Mouse (Mus musculus) mesoderm, embryonic 11.5 days (tissue): ENCODE results near the gene Gm266.

ENCODE experiments used
- DNase-seq: peaks from one replicate; pipeline ENCODE4 v3.0.0-alpha.2; 2012; ENCODE audit warnings: low read depth, low spot score

The Gm266 gene

DNA sequence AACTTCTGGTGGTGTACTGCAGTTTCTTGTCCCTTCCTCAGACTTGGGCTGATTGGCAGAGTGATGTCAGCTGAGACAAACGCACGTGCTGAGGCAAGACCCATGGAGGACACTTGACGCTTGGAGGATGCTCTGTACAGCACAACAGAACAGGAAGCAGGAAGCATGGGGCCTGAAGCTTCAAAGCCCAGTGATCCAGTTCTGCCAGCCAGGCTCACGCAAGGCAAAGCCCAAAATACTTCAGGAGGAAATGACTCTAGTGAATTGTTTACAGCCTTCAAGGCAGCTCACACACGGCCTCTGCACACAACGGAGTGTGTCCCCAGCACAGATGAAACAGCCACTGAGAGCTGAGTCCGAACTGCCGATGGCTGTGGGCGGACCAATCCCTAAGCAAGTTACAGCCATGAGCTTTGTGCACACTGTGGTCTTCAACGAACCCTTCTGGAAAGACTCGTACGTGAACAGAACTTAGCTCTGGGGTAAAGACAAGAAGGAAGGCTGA lies 17.5 kb upstream of the Gm266 start:
- no peak for DNase-seq

DNA sequence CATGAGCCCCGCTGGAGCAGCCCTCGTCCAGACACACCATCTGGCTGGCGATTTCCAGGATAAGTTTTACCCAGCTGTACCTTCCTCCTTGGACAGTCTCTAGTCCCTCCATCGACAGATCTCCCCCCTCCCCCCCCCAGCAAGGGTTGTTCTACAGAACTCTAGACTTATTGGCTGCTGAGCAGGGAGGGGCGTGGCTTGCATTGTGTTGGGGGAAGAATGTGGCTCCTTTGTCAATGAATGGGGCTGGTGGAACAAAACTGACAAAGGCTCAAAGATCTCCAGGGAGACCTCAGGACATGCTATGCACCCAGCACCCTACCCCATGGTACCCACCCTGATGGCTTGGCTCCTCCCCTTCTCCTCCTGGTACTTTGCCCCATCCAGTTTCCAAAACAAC lies 15.1 kb upstream of the Gm266 start:
- DNase-seq, result peak; percentile 26

DNA sequence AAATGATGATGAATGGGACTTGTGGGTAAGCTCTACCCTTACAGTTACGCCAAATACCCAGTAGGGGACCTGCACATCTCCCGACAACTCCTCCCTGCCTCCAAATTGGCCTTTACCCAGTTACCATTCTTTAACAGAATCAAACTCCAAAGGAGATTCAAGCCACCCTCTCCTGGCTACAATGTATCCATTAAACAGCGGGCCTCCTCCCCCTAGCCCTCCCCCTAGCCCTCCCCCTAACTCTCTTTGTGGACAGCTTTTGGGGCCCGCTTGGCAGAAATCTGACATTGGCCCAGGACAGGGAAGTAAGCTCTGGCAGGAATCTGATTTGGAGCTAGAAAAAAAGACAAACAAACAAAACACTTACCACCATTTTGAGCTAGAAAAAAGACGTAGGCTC lies 14.0 kb upstream of the Gm266 start:
- no peak for DNase-seq

DNA sequence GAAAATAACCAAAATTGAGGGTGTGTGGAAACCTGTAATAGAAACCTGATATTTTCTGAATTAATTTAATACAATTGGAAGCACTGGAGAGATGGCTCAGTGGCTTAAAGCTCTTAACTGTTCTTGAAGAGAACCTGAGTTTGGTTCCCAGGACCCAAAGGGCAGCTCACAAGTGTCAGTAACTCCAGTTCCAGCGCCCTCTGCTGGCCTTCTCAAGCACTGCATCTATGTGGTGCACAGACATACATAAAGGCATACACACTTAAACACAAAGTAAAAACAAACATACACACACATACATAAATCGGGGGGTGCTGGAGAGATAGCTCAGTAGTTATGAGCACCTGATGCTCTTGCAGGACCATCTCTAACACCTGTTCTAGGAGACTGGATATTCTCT lies 11.5 kb upstream of the Gm266 start:
- DNase-seq, result no peak

DNA sequence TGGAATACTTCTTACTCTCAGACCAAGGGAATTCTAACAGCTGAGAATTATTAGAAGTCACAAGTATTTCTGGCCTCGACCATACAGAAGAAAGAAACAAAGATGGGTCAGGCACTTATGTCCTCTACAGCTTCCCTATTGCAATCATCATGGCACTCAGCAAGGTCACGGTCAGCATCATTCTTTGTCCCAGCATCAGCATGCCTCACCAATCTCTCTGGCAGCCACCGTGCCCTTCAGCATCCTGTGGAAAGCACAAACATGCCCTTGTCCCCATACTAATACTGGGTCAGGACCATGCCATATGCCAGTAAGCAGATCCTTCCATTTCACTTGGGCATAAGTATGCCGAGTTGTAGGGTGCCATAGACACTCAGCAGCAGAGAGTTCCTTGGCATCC lies 9.3 kb upstream of the Gm266 start:
- no peak for DNase-seq

DNA sequence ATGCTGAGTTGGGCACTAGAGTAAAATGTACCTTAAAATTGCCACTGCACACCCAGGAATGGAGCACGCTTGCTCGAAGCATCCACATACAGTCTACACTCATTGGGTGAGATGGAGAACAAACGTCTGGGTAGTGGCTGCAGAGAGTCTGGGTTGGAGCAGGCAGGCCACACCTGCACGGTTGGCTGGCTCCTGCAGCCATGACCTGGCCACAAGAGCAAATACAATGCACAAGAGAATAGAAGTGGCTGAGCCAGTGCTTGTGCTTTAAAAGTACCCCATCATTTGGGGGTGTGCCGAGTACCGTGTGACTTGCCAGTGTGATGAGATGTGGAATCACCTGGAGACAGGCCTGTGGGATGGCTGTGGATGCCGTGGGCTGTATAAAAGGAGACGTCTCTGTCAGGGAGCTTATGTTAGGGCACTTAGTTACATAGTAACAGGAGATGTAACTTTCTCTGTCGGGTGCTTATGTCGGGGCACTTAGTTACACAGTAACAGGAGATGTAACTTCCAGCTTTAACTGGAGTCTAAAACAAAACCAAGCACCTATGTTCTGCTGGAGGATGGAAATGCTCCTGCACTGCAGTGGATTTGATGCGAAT lies 3.7 kb upstream of the Gm266 start:
- no peak for DNase-seq

DNA sequence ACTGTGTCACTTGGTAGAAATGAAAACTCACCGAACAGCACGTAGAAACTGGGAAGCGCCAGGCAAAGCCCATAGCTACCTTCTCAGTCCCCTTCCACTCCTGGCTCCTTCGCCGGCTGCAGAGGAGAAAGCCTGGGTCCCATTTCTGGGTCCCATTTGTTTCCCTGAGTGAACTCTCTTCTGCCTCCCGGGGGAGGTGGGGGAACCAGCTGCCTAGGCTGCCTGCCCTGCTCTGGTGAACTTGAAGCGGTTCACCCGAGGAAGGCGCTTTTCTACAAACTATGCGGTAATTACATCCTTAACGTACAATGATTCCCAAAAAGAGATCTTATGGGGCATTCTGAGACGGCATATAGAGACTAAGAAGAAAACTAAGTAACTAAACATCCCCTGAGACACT lies 832 bp upstream of the Gm266 start:
- DNase-seq, result no peak

DNA sequence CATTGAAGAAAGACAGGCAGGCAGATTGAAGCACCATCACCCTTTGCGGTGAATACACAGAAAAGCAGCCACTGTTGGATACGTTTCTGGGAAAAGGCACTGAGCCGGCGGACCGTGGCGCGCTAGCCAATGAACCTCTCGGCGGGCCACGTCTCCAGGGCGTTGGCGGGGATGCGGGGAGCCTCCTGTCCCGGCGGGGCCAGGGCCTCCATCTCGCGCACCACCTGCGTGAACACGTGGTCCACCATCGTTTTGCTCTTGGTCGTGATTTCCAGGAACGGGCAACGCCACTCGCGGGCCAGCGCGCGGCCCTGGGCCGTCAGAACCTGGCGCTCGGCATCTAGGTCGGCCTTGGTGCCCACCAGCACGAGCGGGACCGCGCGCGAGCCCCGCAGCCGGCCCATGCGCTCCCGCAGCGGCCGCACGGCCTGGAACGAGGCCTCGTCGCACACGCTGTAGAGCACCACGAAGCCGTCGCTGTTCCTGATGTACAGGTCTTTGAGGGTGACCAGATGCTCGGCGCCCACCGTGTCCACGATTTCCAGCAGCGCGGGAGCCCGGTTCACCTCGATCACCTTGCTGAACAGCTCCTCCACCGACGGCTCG lies 474 bp downstream of the Gm266 start:
- no peak for DNase-seq

DNA sequence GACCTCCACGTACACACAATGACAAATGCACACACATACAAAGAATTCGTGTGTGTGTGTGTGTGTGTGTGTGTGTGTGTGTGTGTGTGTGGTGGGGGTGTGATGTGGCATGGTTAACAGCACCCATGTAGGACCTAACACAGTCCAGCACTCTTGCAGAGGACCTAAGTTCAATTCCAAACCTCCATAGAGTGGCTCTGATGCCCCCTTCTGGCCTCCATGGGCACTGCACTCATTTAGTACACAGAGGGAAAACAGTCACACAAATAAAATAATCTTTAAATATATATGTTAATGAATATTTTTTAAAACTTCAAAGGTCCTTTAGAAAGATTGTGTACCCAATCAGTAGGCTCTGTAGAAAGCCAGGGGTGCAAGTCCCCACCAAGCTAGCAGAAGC lies 5.7 kb downstream of the Gm266 start:
- DNase-seq, result no peak

DNA sequence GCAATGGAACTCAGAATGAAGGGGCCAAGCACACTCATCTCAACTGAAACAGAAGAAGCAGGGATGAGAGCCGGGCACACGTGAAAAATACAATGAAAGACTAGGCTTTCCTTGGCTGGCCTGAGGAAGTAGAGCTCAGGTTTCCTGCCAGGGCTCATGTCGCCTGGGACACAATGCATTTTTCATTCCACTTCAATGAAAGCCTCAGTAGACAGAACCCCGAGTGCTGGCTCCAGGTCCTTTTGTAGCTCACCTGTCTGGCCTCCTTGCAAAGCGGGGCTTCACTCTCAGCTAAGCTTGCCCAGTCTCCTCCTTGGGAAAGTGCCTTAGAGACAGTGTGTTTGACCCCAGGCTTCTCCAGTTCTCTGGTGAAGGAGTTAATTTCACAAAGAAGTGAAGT lies 6.7 kb downstream of the Gm266 start:
- no peak for DNase-seq

DNA sequence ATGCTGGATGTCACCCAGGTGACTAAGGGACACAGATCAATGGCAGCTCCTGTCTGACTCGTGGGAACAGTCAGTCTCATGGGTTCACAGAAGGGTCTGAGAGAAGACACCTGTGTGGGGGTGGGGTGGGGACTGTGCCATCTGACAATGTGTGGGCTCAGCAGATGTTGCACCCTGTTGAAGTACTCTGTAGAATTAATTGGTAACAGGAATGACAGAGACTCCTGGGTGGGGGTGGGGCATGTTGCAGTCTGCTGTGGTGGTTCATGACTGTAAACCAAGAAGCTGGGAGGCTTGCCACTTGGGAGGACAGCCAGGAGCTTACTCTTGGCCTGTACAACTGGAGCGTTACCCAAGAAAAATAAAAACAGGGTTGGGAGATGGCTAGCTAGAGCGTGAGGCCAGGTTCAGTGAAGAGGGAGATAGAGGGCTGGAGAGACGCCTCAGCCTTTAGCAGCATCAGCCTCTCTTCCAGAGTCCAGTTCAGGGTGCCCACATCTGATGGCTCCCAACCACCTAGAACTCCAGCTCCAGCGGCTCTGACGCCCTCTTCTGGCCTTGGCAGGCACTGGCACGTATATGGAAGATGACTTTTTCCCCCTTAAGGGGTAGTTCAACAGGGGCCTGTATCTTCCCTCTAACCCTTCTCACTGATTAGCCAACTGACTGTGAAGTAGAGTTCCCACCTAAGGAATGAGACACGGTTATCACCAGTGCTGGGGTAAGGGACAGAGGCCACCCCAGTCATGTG lies 10.6 kb downstream of the Gm266 start:
- no peak for DNase-seq

DNA sequence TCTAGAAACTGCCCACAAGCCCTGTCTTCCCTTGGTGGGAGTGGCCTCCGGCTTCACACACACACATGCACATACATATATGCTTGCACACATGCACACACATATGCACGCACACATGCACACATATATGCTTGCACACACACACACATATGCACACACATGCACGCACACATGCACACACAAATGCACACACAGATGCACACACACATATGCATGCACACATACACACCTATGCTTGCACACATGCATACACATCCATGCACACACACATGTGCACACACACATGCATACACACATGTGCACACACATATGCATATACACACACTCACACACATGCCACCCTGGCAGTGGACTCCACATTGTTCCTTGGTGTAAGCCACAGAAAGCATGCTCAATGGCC lies 11.2 kb downstream of the Gm266 start:
- DNase-seq, result no peak

DNA sequence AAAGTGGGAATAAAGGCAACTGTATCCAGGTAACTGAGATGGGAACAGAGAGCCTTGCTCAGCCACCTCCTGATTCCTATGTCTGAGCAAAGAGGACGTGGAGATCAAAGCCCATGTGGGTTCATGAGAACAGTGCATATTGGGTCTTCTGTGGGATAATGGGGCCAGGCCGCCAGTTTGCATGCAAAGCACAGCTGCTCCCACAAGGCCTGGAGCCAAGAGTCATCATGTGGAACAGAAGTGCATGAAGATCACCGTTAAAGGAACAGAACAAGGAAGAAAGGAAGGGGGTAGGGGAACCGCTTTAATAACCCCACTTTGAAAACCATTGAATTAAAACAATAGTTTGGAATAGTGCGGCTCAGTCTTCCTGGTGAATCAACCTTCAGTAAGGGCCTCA lies 12.7 kb downstream of the Gm266 start:
- DNase-seq, result no peak

DNA sequence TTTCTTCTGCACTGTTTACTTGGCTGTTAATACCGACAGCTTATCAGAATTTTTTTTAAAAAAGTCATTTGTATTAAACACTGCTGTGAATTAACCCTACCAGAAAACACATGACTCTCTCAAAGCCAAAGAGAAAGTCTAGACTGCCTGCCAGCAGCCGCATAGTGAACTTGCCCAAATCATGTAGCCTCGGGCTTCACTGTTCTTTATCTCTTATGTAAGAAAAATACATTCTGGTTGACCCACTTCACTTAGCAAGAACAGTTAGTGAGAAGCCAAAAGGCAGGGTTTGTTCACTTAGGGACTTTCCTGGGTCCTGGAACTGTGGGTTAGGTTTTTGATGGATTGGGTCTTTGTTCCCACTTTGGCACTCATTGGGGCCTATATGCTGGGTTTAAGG lies 13.9 kb downstream of the Gm266 start:
- DNase-seq, result no peak

DNA sequence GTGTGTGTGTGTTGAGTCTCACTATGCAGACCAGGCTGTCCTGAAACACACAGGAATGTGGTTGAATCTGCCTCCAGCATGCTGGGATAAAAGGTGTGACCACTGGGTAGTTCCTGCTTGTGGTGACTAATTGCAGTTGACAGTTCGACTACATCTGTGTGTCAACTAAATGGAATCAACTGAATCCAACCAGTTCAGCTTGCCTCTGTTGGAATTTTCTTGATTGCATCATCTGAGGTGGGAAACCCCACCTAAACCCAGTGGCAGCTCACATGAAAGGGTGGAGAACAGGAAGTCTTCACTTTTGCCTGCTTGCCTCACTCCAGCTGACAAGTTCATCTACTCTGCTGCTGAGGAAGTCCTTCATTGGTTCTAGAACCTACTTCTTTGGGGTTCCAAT lies 14.5 kb downstream of the Gm266 start:
- no peak for DNase-seq

DNA sequence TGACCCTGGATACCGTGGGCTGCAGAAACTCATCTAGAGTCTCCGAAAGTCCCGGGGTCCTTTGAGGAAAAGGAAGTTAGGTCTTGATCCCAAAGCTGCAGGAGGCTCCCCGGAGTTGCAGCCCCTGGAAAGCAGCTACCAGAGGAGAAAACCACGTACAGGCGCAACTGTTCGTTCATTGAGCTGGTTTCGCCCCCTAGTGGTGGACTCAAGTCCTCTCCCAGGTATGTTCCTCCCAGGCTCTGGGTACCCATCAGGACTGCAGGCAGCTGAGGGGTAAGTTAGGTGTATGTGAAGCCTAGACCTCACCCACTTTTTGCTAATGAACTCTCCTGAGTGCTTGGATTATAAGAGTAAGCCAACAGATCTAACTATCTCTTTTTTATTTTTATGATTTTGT lies 16.1 kb downstream of the Gm266 start:
- peak; percentile 85 for DNase-seq

DNA sequence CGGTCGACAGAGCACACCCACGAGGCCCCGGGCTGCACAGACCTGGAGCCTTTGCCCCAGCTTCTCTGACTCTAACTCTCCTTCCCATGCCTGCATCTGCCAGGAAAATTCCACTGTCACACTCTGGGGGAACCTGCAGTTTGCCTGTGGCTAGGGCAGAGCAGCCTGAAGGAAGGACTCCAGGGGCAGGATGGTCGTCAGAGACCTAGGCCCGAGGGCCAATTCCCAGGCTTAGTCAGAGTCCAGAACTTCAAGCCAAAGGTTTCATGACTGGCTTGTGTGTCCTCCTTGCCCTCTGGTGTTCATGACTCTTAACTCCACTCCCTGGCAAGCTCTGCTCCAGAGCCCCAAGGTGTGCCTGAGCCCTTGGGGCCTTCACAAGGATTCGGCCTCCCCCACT lies 17.4 kb downstream of the Gm266 start:
- no peak for DNase-seq

DNA sequence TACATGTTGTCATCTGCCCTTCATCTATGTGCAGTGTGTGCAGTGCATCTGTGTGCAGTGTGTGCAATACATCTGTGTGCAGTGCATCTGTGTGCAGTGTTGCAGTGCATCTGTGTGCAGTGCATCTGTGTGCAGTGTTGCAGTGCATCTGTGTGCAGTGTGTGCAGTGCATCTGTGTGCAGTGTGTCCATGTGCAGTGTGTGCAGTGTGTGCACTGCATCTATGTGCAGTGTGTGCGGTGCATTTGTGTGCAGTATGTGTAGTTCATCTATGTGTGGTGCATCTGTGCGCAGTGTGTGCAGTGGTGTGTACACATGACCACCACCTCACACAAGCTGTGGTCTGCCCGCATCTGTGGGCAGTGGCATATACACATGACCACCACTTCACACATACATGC lies 19.3 kb downstream of the Gm266 start:
- DNase-seq, result no peak

DNA sequence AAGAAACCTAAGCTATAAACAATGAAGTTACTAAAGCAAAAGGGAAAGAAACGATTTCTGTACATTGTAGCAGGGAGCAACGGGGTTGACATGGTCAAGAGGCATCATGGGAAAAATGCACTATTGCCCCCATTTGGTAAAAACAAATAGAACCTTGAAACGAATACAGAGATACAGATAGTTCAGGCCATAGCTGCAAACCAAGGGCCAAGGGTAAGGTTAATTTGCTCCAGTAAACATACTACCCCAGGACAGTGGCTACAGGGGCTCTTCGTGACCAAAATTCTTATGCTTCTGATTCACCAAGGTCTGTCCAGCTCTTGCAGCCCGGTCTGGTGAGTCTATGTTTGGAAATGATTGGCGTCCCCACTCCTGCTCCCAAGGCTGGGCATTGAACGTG lies 22.1 kb downstream of the Gm266 start:
- DNase-seq, result no peak

DNA sequence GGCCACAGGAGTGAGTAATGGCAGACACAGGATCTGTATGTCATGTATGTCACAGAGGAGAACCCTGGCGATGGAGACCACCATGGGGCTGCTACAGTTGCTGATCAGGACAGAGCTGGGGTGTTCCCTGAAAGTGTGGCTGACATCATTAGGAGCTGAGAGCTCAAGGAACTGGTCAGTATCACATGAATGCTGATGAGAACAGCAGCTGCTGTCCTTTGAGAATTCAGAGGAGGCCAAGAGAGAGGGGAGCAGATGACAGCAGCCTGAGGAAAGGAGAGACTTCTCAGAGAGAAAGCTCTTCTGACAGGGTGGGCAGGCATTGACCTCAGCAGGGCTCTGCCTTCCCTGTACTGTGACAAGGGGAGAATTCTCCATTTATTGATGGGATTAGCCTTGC lies 27.9 kb downstream of the Gm266 start:
- no peak for DNase-seq

DNA sequence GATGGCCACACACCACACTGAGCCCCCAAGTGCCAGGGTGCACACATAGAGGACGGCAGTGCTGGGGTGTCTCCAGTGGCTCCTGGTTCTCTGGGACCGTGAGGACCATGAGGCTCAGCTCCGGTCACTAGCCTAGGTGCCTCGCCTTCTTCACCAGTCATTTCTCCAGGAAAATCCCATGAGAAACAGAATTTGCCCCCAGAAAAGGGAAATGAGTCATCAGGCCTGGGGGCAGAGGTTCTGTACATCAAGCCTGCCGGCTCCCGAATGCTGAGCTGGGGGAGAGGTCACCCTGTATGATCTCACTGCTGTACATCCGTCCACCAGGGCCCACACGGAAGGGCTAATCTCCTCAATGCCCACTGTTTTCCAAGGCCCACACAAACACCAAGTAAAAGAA lies 29.8 kb downstream of the Gm266 start:
- no peak for DNase-seq

DNA sequence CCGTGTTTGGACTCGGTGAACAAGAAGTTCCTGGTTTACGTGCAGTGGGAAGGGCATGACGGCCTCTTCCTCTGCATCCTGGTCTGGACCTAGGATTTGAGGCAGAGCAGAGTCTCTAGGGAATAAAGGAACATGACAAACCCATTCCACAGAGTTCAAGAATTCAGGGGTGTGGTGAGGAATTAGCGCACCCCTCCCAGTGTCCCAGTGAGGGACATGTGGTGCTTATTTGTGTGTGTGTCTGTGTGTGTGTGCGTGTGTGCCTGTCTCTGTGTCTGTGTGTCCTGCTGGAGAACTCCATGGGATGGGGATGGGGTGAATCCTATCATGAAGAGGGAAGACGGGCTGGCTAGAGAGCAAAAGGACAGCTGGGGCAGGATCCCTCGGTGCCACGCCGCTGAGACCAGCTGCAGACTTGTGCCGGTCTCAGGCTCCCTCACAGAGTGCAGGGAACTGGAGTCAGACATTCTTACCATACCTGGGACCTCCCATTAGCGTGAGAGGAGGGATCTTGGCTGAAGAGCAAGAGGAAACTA lies 30.2 kb downstream of the Gm266 start:
- DNase-seq, result no peak
